Mouse (Mus musculus): ENCODE results near the gene Slc37a1.

DNA sequence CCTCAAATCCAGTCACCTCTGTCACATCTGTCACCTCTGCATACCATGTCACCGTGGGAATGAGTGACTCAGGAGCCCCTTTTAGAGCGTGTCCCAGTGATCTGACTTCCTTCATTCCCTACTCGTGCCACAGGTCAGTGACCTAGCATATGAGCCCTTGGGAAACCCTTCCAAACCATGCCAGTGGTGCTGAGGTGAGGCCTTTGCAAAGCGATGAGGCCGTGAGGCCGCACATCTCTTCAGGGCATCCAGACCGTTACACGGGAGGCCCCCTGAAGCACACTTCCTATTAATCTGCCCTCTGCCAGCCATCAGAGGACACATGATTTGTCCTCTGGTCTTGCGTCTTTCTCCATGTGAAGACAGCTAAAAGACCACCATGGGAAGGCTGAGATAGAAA is 7.1 kb upstream of the Slc37a1 start:
- TF ChIP-seq POLR2A (IDR thresholded peaks at IDR 0.05; ENCODE audit: low read depth, low read length): no peak
- TF ChIP-seq EP300 (IDR thresholded peaks at IDR 0.05; ENCODE audit: low read length): no peak
- TF ChIP-seq ZC3H11A (IDR thresholded peaks at IDR 0.05; ENCODE audit: low read depth, low read length): no peak
- no peak for TF ChIP-seq ZMIZ1 (IDR thresholded peaks at IDR 0.05; ENCODE audit: low read depth, low read length)
- no peak for TF ChIP-seq CTCF (conservative IDR thresholded peaks at IDR 0.05 in 1 of 2, IDR thresholded peaks at IDR 0.05 in 1 of 2; ENCODE audit: low read depth in 2 of 2, low read length in 2 of 2)
- no peak for TF ChIP-seq ZKSCAN1 (IDR thresholded peaks at IDR 0.05; ENCODE audit: borderline replicate concordance, low read depth, low read length)
- TF ChIP-seq MEF2A (IDR thresholded peaks at IDR 0.05; ENCODE audit: borderline replicate concordance, low read depth, low read length): no peak
- no peak for TF ChIP-seq ETS1 (conservative IDR thresholded peaks at IDR 0.05; ENCODE audit: low read depth, low read length)
- no peak for TF ChIP-seq ZNF384 (IDR thresholded peaks at IDR 0.05; ENCODE audit: low read depth, low read length)
- TF ChIP-seq SMC3 (IDR thresholded peaks at IDR 0.05; ENCODE audit: low read depth, low read length): no peak
- TF ChIP-seq POLR2AphosphoS2 (IDR thresholded peaks at IDR 0.05; ENCODE audit: low read depth, low read length): no peak
- TF ChIP-seq RCOR1 (conservative IDR thresholded peaks at IDR 0.05; ENCODE audit: low read depth, low read length): no peak
